Mouse (Mus musculus) C2C12 (cell line): ENCODE measurements at regions not wholly inside any gene's neighbourhood (a gene's known extent, or its start where the extent isn't known, plus 50 kb on each side); places are given as distances from the start of the nearest gene placed in this dataset.

Experiments
- H3K27me3 ChIP-seq: one replicate; pipeline ENCODE4 v1.6.1; 2011; ENCODE audit not compliant: control insufficient read depth, insufficient read depth, insufficient read length
- H3K36me3 ChIP-seq: one replicate; pipeline ENCODE4 v1.6.1; 2011; ENCODE audit not compliant: control insufficient read depth, insufficient read depth
- H3K4me3 ChIP-seq: one replicate; pipeline ENCODE4 v1.5.1; 2011; ENCODE audit warnings: mild to moderate bottlenecking, control low read depth; ENCODE audit not compliant: poor library complexity, insufficient read depth, severe bottlenecking
- H3K79me2 ChIP-seq: one replicate; pipeline ENCODE4 v1.6.1; 2011; ENCODE audit not compliant: control insufficient read depth, insufficient read depth
- H3K79me3 ChIP-seq: one replicate; pipeline ENCODE4 v1.6.1; 2011; ENCODE audit warnings: low read depth, control low read depth
- H3ac ChIP-seq: one replicate; pipeline ENCODE3; 2011; ENCODE audit warnings: low read depth; ENCODE audit not compliant: control insufficient read depth, insufficient read length
- CEBPB ChIP-seq: IDR thresholded peaks from one replicate; pipeline ENCODE4 v1.6.1; 2011; ENCODE audit warnings: low read depth, mild to moderate bottlenecking, control low read depth, moderate library complexity
- CTCF ChIP-seq: IDR thresholded peaks from one replicate; pipeline ENCODE4 v1.5.1; 2011; ENCODE audit not compliant: control insufficient read depth, insufficient read depth, insufficient read length
- FOSL1 ChIP-seq: IDR thresholded peaks from one replicate; pipeline ENCODE4 v1.8.0; 2011; ENCODE audit warnings: mild to moderate bottlenecking, low read length; ENCODE audit not compliant: poor library complexity, insufficient read depth, severe bottlenecking
- MAX ChIP-seq: IDR thresholded peaks from one replicate; pipeline ENCODE4 v1.6.1; 2011; ENCODE audit warnings: mild to moderate bottlenecking, control low read depth
- MYOD1 ChIP-seq: IDR thresholded peaks from one replicate; pipeline ENCODE4 v1.6.1; 2011; ENCODE audit warnings: low read depth; ENCODE audit not compliant: control insufficient read depth, insufficient read length
- MYOG ChIP-seq: IDR thresholded peaks from one replicate; pipeline ENCODE4 v1.6.1; 2011; ENCODE audit not compliant: control insufficient read depth, insufficient read length; ENCODE audit errors: extremely low read depth
- USF1 ChIP-seq: IDR thresholded peaks from one replicate; pipeline ENCODE4 v1.6.1; 2011; ENCODE audit warnings: low read depth, mild to moderate bottlenecking, control low read depth, moderate library complexity

DNA sequence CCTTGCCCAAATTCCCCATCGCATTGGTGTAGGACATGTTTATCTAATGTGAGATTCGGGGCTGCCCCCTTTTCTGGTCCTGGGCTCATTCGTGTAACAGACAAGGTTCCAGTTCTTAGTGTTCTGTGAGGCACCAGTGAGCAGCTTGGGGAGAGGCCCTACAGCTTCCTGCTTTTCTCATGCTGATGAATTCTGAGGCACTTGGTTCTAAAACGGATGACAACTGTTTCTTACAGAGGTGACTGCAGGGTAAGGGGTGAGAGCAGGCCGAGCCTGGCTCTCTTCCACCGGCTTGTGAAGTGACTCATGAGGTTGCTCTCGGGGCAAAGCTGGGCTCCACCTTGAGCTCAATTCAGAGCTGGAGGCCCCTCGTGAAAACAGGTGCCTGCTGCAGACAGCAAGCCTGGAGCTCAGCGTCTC, 109.4 kb upstream of the Pmepa1 start:
- Histone ChIP-seq H3K79me3 (no peaks in the 10 kb centered on the region), H3K79me2 (no peaks in the 10 kb centered on the region), H3K4me3 (no peak overlapping the region), H3K27me3 (no peaks in the 10 kb centered on the region), H3ac (no peak overlapping the region), H3K36me3 (no peaks in the 10 kb centered on the region)
- peak; percentile 27 for TF ChIP-seq MAX
- TF ChIP-seq MYOD1: no peak

DNA sequence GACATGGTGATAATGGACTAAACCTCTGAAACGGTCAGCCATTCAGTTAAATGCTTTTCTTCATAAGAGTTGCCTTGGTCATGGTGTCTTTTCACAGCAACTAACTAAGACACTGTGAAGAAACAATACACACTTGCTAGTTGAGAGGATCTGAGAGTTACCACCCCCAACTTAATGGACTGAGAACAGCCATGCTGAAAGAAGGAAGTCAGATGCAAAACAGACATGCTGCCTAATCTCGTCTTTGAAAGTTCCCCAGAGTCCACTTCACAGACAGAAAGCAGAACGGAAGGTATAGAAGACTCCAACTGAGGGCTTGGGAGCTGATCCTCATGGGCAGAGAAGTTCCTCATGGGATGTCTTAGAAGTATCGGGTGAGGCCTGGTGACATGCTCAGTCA, 111.8 kb upstream of the Pmepa1 start:
- no peaks in the 10 kb centered on the region for H3K79me2 ChIP-seq
- H3ac ChIP-seq: no peak overlapping the region
- no peak overlapping the region for H3K4me3 ChIP-seq
- no peaks in the 10 kb centered on the region for H3K27me3 ChIP-seq
- no peak for TF ChIP-seq CEBPB
- TF ChIP-seq MYOG: no peak
- no peak for TF ChIP-seq USF1
- TF ChIP-seq FOSL1: no peak
- no peak for TF ChIP-seq CTCF
- no peak for TF ChIP-seq MAX
- TF ChIP-seq MYOD1: no peak
- H3K79me3 ChIP-seq: no peaks in the 10 kb centered on the region
- no peaks in the 10 kb centered on the region for H3K36me3 ChIP-seq

DNA sequence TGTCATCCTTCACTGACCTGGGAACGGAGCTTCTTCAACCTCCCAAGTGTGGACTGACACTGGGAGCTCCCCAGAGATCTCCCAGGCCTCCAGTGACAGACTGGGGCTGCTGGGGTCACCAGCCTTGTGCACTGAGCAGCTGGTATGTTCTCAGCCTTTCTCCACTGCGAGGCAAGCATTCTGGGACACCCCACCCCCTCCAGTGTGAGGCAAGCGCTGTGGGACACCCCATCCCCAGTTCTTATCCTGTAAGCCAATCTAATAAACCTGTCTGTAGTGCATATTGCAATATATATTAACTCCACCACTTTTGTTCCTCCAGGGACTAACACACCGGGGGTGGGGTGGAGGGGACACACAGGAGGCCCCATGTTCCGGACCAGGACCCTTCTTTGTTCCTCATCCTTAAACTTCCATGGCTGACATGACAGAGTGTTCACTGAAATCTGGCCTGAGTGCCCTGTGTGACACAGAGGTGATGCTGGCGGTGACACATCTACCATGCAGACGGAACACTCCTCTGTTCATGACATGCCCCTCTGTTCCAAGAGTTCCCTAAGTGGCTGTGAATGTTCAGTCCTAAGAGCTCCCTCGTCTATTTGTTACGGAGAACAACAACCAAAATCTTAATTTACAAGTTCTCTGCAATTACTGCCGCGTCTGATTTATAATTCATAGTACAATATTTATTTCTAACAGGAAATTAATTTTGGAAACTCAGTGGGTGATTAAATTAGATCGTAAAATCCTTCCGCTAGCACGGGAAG, 116.4 kb upstream of the Pmepa1 start:
- H3K79me2 ChIP-seq: no peaks in the 10 kb centered on the region
- no peak for TF ChIP-seq CTCF
- TF ChIP-seq MYOD1: no peak
- TF ChIP-seq FOSL1: no peak
- TF ChIP-seq MYOG: no peak
- TF ChIP-seq USF1: no peak
- TF ChIP-seq CEBPB: no peak
- TF ChIP-seq MAX: no peak
- H3K4me3 ChIP-seq: no peak overlapping the region
- H3K36me3 ChIP-seq: no peaks in the 10 kb centered on the region
- H3K79me3 ChIP-seq: no peaks in the 10 kb centered on the region
- no peaks in the 10 kb centered on the region for H3K27me3 ChIP-seq
- H3ac ChIP-seq: no peak overlapping the region

DNA sequence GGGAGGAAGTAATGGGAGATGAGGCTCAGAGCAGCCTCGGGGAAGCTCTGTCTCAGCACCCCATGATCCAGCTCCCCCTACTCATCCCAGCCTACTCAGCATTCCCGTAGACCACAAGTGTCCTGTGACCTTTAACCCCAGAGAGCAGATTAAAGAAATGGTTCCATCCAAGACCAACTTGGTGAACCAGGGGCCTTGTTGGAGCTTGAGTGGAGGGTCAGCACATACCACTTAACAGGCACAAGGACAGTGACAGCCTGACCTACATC, 116.9 kb upstream of the Pmepa1 start:
- H3K79me2 ChIP-seq: no peaks in the 10 kb centered on the region
- H3ac ChIP-seq: no peak overlapping the region
- H3K79me3 ChIP-seq: no peaks in the 10 kb centered on the region
- no peaks in the 10 kb centered on the region for H3K27me3 ChIP-seq
- TF ChIP-seq MAX: no peak
- no peak for TF ChIP-seq FOSL1
- no peak for TF ChIP-seq MYOG
- no peak for TF ChIP-seq MYOD1
- TF ChIP-seq CTCF: no peak
- no peak for TF ChIP-seq CEBPB
- TF ChIP-seq USF1: no peak
- H3K36me3 ChIP-seq: no peaks in the 10 kb centered on the region
- no peak overlapping the region for H3K4me3 ChIP-seq

DNA sequence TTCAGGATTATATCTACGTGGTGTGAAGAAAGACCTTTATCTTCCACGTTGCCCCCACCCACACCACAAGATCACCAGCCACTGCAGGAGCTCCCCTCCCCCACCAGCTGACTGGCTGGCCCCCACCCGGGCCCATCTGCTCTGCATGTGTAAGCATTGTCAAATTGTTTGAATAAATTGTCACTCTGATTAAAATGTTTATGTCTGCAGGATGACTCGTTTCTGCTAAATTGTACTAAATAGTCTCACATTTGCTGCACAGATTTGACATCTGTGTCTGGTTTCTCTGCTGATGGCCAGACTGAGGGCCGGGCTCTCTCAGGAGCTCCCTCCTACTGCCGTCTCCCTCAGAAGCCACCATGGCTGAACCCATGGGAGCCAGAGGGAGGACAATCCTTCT, 119.2 kb upstream of the Pmepa1 start:
- Histone ChIP-seq H3K4me3 (no peak overlapping the region), H3K79me2 (no peaks in the 10 kb centered on the region), H3K79me3 (no peaks in the 10 kb centered on the region), H3ac (no peak overlapping the region), H3K36me3 (no peaks in the 10 kb centered on the region), H3K27me3 (no peaks in the 10 kb centered on the region)
- no peak for TF ChIP-seq CTCF
- no peak for TF ChIP-seq USF1
- no peak for TF ChIP-seq CEBPB
- TF ChIP-seq FOSL1: no peak
- TF ChIP-seq MYOD1: no peak
- TF ChIP-seq MAX: no peak

DNA sequence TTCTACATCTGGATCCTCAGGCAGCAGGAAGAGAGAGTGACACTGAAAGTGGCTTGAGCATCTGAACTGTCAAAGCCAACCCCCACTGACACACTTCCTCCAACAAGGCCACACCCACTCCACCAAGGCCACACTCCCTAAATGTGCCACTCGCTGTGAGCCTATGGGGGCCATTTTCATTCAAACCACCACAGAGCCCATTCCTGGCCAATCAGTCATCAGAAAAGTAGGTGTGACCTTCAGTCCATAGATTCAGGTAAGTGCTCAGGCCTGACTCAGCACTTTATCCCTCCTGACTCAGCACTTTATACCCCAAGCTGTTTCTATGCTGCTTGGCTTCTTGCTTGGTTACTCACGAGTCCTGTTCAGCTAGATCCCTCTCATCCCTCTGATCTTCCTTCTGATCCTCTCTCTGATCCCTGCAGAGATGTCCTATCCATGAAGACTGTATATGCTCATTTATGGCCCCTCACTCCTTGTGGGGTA, 121.6 kb upstream of the Pmepa1 start:
- no peak overlapping the region for H3ac ChIP-seq
- TF ChIP-seq FOSL1: no peak
- no peak for TF ChIP-seq MYOG
- no peak for TF ChIP-seq CEBPB
- TF ChIP-seq MYOD1: no peak
- no peak for TF ChIP-seq CTCF
- no peak for TF ChIP-seq USF1
- TF ChIP-seq MAX: no peak
- no peaks in the 10 kb centered on the region for H3K79me3 ChIP-seq
- H3K4me3 ChIP-seq: no peak overlapping the region
- no peaks in the 10 kb centered on the region for H3K36me3 ChIP-seq
- no peaks in the 10 kb centered on the region for H3K27me3 ChIP-seq
- no peaks in the 10 kb centered on the region for H3K79me2 ChIP-seq
